Mouse (Mus musculus): ENCODE measurements around the gene Ovol3. TPM values are rescaled to one million over a fixed set of nuclear protein-coding genes. Genes with fewer than 3 reads are reported as not detected.
A peak's percentile ranks its signal among the peaks of the same experiment; 100 is the strongest.
"Not testable (repeated sequence)": the region's sequence is repeated elsewhere in the genome, so short reads cannot be mapped to it uniquely, and the experiment has no call there.

Gene Ovol3
- total RNA-seq (2017): not detected in 2 replicates

GRCm38 (mm10) chr7:30235625-30236024 is at the start of gene Ovol3:
Gene Ovol3 (minus strand): TSS chr7:30235725.
- no peak for ATAC-seq (ENCODE audit: extremely low read depth, insufficient number of reproducible peaks, low FRiP score, poor library complexity, severe bottlenecking)

- no peak for ATAC-seq (ENCODE audit: extremely low read depth, insufficient number of reproducible peaks, low FRiP score, poor library complexity, severe bottlenecking)
These were observed 47.2 kb upstream of the Ovol3 start for GRCm38 (mm10) chr7:30282740-30283139.

GRCm38 (mm10) chr7:30281522-30281921 is 46.0 kb upstream of the Ovol3 start:
- no peak for ATAC-seq (ENCODE audit: extremely low read depth, insufficient number of reproducible peaks, low FRiP score, poor library complexity, severe bottlenecking)

GRCm38 (mm10) chr7:30280670-30281138 is 45.2 kb upstream of the Ovol3 start:
- ATAC-seq (ENCODE audit: extremely low read depth, insufficient number of reproducible peaks, low FRiP score, poor library complexity, severe bottlenecking): peak; percentile 34

- ATAC-seq (ENCODE audit: extremely low read depth, insufficient number of reproducible peaks, low FRiP score, poor library complexity, severe bottlenecking): peak; percentile 98
These were observed 44.6 kb upstream of the Ovol3 start, which contains the start of the genes Thap8 and Wdr62 for GRCm38 (mm10) chr7:30279951-30280669. Gene Thap8 (plus strand): TSS chr7:30280094. Gene Wdr62 (minus strand): TSS chr7:30280419.

DNA sequence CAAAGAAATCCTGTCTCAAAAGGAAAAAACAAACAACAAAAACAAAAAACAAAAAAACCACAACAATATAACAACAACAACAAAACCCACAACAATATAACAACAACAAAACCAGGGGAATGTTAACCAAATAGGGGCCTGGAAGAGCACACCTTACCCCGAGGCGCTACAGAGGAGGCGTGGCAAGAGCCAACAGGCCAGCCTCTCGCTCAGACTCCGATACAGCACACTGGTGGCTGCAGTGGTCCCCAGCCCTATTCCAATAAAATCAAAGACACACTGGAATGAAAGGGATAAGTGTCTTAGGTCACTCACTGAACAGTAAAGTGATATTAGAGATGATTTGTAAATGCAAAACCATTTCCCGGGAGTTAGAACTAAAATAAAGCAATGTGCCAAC is 44.0 kb upstream of the Ovol3 start:
- no peak for ATAC-seq (ENCODE audit: extremely low read depth, insufficient number of reproducible peaks, low FRiP score, poor library complexity, severe bottlenecking)

DNA sequence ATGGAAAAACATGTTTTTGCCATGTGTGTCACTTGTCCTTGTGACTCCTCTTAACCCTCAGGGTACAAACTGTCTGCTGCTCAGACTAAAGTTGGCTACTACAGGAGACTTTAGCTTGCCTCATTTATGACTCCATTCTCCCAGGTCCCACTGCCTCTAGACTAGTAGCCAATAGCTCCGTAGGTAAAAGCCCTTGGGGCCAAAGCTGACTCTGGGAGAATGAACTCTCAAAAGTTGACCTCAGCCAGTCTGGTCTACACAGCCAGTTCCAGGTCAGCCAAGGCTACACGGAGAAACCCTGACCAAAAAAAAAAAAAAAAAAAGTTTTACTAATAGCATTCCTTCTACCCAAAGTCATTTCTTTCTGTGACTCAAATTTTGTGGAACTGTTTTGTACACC is 43.4 kb upstream of the Ovol3 start:
- no peak for ATAC-seq (ENCODE audit: extremely low read depth, insufficient number of reproducible peaks, low FRiP score, poor library complexity, severe bottlenecking)

- no peak for ATAC-seq (ENCODE audit: extremely low read depth, insufficient number of reproducible peaks, low FRiP score, poor library complexity, severe bottlenecking)
These were observed 38.9 kb upstream of the Ovol3 start for GRCm38 (mm10) chr7:30274383-30274782.

DNA sequence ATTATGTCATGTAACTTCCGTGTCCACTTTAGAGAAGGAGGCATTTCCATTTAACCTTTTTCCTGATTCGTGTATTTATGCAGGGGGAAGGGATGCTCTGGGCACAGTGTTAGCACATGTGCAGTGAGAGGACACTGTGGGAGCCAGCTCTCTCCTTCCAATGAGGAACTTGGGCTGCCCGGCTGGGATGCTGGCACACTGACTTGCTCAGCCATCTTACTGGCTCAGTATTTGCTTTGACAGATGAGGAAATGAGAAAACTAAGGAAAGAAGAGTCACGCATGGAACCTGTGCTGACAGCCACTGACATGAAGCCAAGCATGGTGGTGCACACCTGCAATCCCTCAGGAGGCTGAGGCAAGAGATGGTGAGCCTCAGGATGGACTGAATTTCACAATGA is 34.1 kb upstream of the Ovol3 start:
- ATAC-seq (ENCODE audit: extremely low read depth, insufficient number of reproducible peaks, low FRiP score, poor library complexity, severe bottlenecking): no peak

DNA sequence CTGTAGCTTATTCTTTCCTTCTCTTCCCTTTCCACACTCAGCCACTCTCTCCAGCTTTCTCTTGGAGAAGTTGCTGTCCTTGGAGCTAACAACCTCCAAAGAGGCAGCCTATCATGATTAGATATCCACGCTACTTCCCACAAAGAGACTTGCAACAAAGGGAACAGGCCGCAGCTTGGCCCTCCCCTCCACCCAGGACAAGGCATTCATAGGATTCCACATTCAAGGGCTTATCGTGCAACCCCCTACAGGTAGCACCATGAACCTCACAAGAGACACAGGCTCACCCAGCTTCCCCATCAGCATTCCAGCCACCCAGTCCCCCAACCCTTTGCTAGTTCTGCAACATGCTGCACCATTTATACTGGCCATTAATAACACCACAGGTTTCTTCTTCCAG is 31.3 kb upstream of the Ovol3 start:
- ATAC-seq (ENCODE audit: extremely low read depth, insufficient number of reproducible peaks, low FRiP score, poor library complexity, severe bottlenecking): no peak

DNA sequence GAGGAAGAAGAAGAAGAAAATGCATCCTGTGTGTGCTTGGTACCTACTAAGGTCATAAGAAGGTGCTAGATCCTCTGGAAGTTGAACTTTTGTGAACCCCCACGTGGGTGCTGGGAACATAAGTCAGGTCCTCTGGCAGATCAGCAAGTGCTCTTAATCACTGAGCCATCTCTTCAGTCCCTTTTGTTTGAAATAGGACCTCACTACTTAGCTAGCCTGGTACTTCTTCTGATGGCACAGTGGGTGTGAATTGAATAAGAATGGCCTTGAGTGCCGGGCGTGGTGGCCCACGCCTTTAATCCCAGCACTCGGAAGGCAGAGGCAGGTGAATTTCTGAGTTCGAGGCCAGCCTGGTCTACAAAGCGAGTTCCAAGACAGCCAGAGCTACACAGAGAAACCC is 30.4 kb upstream of the Ovol3 start:
- no peak for ATAC-seq (ENCODE audit: extremely low read depth, insufficient number of reproducible peaks, low FRiP score, poor library complexity, severe bottlenecking)

DNA sequence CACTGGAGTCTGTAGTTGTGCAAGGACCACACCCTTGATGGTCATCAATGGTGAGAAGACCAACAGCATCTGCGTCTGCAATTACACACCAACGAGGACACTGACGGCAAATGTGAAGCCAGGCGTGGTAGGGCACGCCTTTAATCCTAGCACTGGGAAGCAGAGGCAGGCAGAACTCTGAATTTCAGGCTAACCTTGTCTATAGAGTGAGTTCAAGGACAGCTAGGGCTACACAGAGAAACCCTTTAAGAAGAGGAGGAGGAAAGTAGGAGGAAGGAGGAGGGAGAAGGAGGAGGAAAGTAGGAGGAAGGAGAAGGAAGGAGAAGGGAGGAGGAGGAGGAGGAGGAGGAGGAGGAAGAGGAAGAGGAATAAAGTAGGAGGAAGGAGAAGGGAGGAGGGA is 30.0 kb upstream of the Ovol3 start:
- ATAC-seq (ENCODE audit: extremely low read depth, insufficient number of reproducible peaks, low FRiP score, poor library complexity, severe bottlenecking): no peak

- ATAC-seq (ENCODE audit: extremely low read depth, insufficient number of reproducible peaks, low FRiP score, poor library complexity, severe bottlenecking): peak; percentile 18; the same call in 1 of the 2 replicates
These were observed 29.5 kb upstream of the Ovol3 start for GRCm38 (mm10) chr7:30265041-30265440.

DNA sequence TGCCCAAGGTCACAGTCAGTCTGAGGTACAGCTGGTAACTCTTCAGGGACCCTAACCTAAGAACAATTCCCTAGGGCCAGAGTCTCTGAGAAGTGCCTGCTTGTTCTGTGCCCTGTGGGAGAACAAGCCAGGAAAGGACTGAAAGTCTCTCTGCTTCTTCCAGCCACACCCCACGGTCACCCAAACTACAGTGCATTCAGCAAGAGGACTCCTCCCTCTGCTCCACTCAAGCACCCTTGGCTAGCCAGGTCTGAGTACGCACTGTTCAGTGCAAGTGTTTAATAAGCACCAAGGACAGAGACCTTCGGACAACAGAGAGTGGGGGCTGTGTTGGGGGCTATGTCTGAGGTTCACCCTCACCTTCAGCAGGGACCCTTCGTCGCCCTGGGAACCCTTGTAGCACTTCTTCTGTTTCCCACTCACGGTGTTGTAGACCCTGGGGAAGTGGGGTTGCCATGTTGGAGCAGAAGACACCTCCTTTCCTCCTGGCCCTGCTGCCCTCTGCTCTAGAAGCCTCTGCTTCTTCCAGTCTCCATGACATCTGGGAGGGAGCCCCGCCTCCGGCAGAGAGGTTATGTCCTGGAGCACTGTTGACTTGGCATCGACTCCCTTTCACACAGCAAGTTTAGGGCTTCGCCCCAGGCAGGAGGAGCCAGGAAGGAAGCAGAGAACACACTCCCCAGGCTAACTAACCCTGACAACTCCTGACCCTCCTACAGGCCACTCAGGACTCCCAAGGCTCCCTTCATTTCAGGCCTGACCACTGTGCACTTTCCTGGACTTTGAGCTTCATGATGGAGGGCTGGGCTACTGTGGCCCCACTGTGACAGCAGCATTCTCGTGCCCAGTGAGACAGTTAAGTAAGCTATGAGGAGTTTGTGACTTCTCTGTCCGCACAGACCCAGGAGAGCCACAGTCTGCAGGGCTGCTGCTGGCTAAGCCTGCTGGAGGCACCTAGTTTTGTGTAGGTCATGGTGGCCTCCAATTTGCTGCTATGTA is 16.7 kb upstream of the Ovol3 start:
- no peak for ATAC-seq (ENCODE audit: extremely low read depth, insufficient number of reproducible peaks, low FRiP score, poor library complexity, severe bottlenecking)

DNA sequence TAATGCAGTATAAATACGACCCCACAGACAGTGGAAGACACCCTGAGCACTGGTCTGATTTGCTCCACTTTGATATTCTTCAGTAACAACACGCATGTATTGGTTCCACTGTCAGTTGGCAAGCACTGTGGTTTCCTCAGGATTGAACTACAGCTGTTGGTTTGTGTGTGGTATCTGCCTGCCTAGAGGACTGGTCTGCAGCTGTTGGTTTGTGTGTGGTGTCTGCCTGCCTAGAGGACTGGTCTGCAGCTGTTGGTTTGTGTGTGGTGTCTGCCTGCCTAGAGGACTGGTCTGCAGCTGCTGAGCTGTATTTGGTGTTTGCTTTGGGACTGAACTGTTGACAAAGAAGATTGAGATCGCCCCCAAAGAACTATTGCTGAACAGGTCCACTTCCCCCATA is 1.8 kb upstream of the Ovol3 start:
- not testable (repeated sequence) for ATAC-seq (ENCODE audit: extremely low read depth, insufficient number of reproducible peaks, low FRiP score, poor library complexity, severe bottlenecking)

GRCm38 (mm10) chr7:30235091-30235490 is 434 bp downstream of the Ovol3 start:
- no peak for ATAC-seq (ENCODE audit: extremely low read depth, insufficient number of reproducible peaks, low FRiP score, poor library complexity, severe bottlenecking)

GRCm38 (mm10) chr7:30234276-30234858 is 1.2 kb downstream of the Ovol3 start:
- ATAC-seq (ENCODE audit: extremely low read depth, insufficient number of reproducible peaks, low FRiP score, poor library complexity, severe bottlenecking): no peak

DNA sequence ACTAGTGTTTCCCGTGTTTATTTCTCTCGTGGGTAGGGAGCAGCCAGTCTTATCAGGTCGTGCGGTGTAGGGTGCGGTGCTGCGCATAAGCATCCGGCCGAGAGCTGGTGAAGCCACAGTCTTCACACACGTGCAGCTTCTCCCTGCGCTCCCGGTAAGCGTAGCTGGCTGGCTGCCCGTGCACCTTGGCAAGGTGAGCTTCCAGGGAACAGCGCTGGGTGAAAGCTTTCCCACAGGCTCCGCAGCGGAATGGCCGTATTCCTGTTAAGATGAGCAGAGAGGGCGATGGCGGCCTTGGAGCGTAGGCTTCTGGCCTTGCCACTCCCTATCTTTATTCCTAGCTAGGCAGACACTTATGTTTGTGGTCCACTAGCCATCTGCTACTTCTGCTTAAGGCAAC is 2.1 kb downstream of the Ovol3 start:
- no peak for ATAC-seq (ENCODE audit: extremely low read depth, insufficient number of reproducible peaks, low FRiP score, poor library complexity, severe bottlenecking)

- no peak for ATAC-seq (ENCODE audit: extremely low read depth, insufficient number of reproducible peaks, low FRiP score, poor library complexity, severe bottlenecking)
These were observed 2.8 kb downstream of the Ovol3 start for GRCm38 (mm10) chr7:30232631-30233148.
